Mouse (Mus musculus): ENCODE measurements at regions not wholly inside any gene's neighbourhood (a gene's known extent, or its start where the extent isn't known, plus 50 kb on each side); places are given as distances from the start of the nearest gene placed in this dataset.

DNA sequence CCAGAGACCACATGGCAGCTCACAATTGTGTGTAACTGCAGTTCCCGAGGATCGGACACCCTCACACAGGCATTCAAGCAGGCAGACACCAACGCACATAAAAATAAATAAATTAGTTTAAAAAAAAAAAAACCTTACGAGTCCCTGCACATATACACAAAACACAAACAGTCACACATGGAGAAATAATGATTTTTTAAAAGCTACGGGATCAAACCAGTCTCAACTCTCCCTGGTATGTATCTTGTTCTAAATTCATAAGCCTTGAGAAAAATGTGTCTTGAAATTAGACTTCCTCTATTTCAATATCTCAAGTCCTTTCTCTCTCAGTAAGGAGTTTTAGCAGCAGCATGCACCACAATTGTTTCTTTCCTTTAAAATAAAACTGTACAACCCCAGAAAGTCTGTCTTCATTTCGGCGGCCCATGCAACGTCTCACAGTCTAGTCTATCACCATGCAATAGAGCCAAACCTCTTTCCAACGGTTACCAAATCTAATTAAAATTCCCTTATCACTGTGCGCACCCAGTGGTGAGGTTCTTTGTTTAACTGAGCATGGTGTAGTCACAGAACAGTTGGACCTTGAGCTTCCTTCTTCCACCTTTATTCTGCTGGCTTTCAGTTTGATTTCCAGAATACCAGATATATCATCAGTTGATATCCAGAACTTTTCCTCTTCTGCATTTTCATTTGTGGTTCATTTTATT is 86.8 kb upstream of the Gm47985 start:
- TF ChIP-seq CTCF (IDR thresholded peaks at IDR 0.05; ENCODE audit: insufficient read depth, low read depth, low read length) (no peak), POLR2A (IDR thresholded peaks at IDR 0.05; ENCODE audit: insufficient read depth, low read depth, low read length) (no peak)
